Mouse (Mus musculus): ENCODE results near the gene Mcpt9.
"Not testable (repeated sequence)": the region's sequence is repeated elsewhere in the genome, so short reads cannot be mapped to it uniquely, and the experiment has no call there.

Gene Mcpt9

GRCm38 (mm10) chr14:56030395-56030794 is at the start of gene Mcpt9:
Gene Mcpt9 (minus strand): TSS chr14:56030495.
- not testable (repeated sequence) for DNase-seq

GRCm38 (mm10) chr14:56062213-56062612 is 31.9 kb upstream of the Mcpt9 start, which contains the start of gene Mcpt4:
Gene Mcpt4 (minus strand): TSS chr14:56062313.
- not testable (repeated sequence) for DNase-seq

GRCm38 (mm10) chr14:56057722-56058121 is 27.4 kb upstream of the Mcpt9 start:
- no peak for DNase-seq

GRCm38 (mm10) chr14:56055408-56055807 is 25.1 kb upstream of the Mcpt9 start:
- no peak for DNase-seq

GRCm38 (mm10) chr14:56041792-56042191 is 11.5 kb upstream of the Mcpt9 start, which contains the start of gene Mcpt2:
Gene Mcpt2 (plus strand): TSS chr14:56042041.
- DNase-seq = not testable (repeated sequence)

- no peak for DNase-seq
These were observed 4.1 kb upstream of the Mcpt9 start for GRCm38 (mm10) chr14:56034433-56034832.

- not testable (repeated sequence) for DNase-seq
These were observed 9.0 kb downstream of the Mcpt9 start for GRCm38 (mm10) chr14:56021305-56021704.

- no peak for DNase-seq
These were observed 10.8 kb downstream of the Mcpt9 start for GRCm38 (mm10) chr14:56019446-56019845.

GRCm38 (mm10) chr14:56017671-56018070 is 12.6 kb downstream of the Mcpt9 start, which contains the start of gene Mcpt1:
Gene Mcpt1 (plus strand): TSS chr14:56017971.
- DNase-seq = not testable (repeated sequence)

GRCm38 (mm10) chr14:56013924-56014323 is 16.4 kb downstream of the Mcpt9 start:
- DNase-seq = no peak

GRCm38 (mm10) chr14:56013147-56013546 is 17.1 kb downstream of the Mcpt9 start:
- no peak for DNase-seq

GRCm38 (mm10) chr14:55987464-55987863 is 42.8 kb downstream of the Mcpt9 start:
- DNase-seq = not testable (repeated sequence)

Measured in lung, postnatal 14 days (tissue).